Mouse (Mus musculus) limb, embryonic 12.5 days (tissue): ENCODE results near the gene Nupl1. TPM values are rescaled to one million over a fixed set of nuclear protein-coding genes. Genes with fewer than 3 reads are reported as not detected.

ENCODE experiments used
- ATAC-seq: fragments of 200-750 bp; cut with Nextera tagmentation; 2 replicates; pipeline ENCODE4 v1.8.0; 2017; ENCODE audit warnings: low read depth, moderate TSS enrichment; ENCODE audit not compliant: insufficient number of reproducible peaks, insufficient read depth, low FRiP score, low TSS enrichment
- H3K27ac ChIP-seq: fragments of 300-500 bp; sonication (generic); 2 replicates; pipeline ENCODE4 v1.5.1; 2016; ENCODE audit warnings: mild to moderate bottlenecking, moderate library complexity
- H3K27me3 ChIP-seq: fragments of 300-500 bp; sonication (generic); 2 replicates; pipeline ENCODE4 v1.6.1; 2016; ENCODE audit warnings: mild to moderate bottlenecking, moderate library complexity
- H3K36me3 ChIP-seq: fragments of 300-500 bp; sonication (generic); 2 replicates; pipeline ENCODE4 v1.6.1; 2016; ENCODE audit warnings: mild to moderate bottlenecking, moderate library complexity
- H3K4me1 ChIP-seq: fragments of 300-500 bp; sonication (generic); replicated peaks from 2 replicates; pipeline ENCODE4 v1.6.1; 2016
- H3K4me2 ChIP-seq: fragments of 300-500 bp; sonication (generic); 2 replicates; pipeline ENCODE4 v1.6.1; 2016; ENCODE audit warnings: mild to moderate bottlenecking, moderate library complexity
- H3K4me3 ChIP-seq: fragments of 300-500 bp; sonication (generic); replicated peaks from 2 replicates; pipeline ENCODE4 v1.5.1; 2016; ENCODE audit warnings: mild to moderate bottlenecking
- H3K9ac ChIP-seq: fragments of 300-500 bp; sonication (generic); replicated peaks from 2 replicates; pipeline ENCODE4 v1.6.1; 2016; ENCODE audit warnings: mild to moderate bottlenecking, moderate library complexity
- H3K9me3 ChIP-seq: fragments of 300-500 bp; sonication (generic); 2 replicates; pipeline ENCODE4 v1.6.1; 2016; ENCODE audit warnings: mild to moderate bottlenecking, moderate library complexity
- WGBS: fragments of 180-500 bp; shearing (Covaris S2); methylation state at CpG from one replicate; pipeline ENCODE4 v1.1.7; 2016; 5-methylcytosine and 5-hydroxymethylcytosine counted together
- polyA plus RNA-seq: library from polyadenylated mRNA; unstranded; fragments of >200 nt; fragmentation: Nextera tagmentation; extraction: Ambion mirVana; gene quantifications from 2 replicates; pipeline ENCODE4 v1.2.1, GENCODE M21; 2016

The Nupl1 gene
- polyA plus RNA-seq, 1 experiment from 2014 or later = not detected

DNA sequence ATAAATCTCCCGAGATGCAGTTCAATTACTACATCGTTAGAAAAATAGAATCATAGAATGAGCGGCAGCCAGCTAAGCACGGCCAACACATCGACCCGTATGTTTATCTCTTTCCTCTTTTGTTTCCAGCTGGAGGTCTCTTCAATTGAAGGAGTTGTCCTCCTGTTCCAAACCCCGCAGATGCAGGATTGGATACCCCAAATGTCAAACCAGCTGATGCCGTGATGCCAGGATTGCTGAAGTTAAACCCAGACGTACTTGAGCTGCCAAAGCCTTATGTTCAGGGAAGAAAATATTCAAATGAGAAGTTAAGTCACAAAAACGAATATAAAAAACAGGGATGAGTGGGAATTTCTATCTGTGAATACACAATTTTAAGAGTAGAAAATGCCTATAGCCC, 31.3 kb downstream of the Nupl1 start:
- Histone ChIP-seq H3K36me3 (peaks cover 36% of the 10 kb centered on the region), H3K27me3 (no peaks in the 10 kb centered on the region), H3K4me2 (no peak overlapping the region), H3K27ac (no peak overlapping the region), H3K9me3 (no peaks in the 10 kb centered on the region), H3K9ac (no peak overlapping the region), H3K4me1 (no peaks in the 10 kb centered on the region), H3K4me3 (no peak overlapping the region)
- WGBS = 91% methylated on average over 10 of the region's 10 CpGs
- no peak for ATAC-seq

DNA sequence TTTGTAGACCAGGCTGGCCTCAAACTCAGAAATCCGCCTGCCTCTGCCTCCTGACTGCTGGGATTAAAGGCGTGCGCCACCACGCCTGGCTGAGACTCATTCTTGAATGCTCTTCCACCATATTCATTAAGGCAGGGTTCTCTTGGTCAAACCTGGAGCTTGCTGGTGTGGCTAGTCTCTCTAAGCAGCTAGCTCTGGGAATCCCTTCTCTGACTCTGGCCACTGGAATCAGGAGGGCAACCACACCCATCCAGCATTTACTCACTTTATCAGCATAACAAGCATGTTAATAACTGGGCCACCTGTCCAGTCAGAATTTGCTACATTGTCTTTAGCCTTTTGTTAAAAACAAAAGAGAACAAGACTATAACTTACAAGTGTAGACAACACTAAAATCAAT, 33.6 kb downstream of the Nupl1 start:
- H3K4me2 ChIP-seq = no peak overlapping the region
- no peak overlapping the region for H3K27ac ChIP-seq
- 97% methylated on average over 4 of the region's 4 CpGs for WGBS
- peaks cover 36% of the 10 kb centered on the region for H3K36me3 ChIP-seq
- H3K4me3 ChIP-seq = no peak overlapping the region
- H3K4me1 ChIP-seq = no peaks in the 10 kb centered on the region
- no peak overlapping the region for H3K9ac ChIP-seq
- ATAC-seq = no peak
- H3K9me3 ChIP-seq = no peaks in the 10 kb centered on the region
- H3K27me3 ChIP-seq = no peaks in the 10 kb centered on the region

DNA sequence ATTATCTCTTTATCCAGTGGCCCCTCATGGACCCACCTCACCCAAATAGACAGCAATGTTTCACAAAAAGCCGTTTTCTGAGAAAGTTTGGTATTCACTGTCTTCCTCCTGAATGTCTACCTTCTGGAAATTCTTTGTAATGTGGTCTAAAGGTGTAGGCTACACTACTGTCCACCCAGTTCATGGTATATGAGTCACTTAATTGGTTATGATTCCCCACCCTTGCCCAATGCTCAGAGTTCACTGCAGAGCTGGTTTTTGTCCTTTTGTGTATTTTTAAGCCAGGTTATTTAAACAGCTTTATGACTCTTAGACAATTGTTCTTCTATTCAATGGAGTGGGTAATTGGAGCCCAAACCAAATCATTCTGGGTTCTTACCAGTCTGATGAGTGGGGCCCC, 35.1 kb downstream of the Nupl1 start:
- Histone ChIP-seq H3K9me3 (no peaks in the 10 kb centered on the region), H3K4me2 (no peak overlapping the region), H3K27ac (no peak overlapping the region), H3K4me1 (no peaks in the 10 kb centered on the region), H3K4me3 (no peak overlapping the region), H3K36me3 (peaks cover 31% of the 10 kb centered on the region), H3K9ac (no peak overlapping the region), H3K27me3 (no peaks in the 10 kb centered on the region)
- no peak for ATAC-seq
- 92% methylated on average over 1 of the region's 1 CpGs for WGBS

GRCm38 (mm10) chr14:60215000-60215399, 36.2 kb downstream of the Nupl1 start:
- H3K4me1 ChIP-seq = no peaks in the 10 kb centered on the region
- ATAC-seq = no peak
- no peak overlapping the region for H3K4me3 ChIP-seq
- no peaks in the 10 kb centered on the region for H3K9me3 ChIP-seq
- H3K36me3 ChIP-seq = peaks cover 24% of the 10 kb centered on the region
- no peak overlapping the region for H3K27ac ChIP-seq
- H3K4me2 ChIP-seq = no peak overlapping the region
- no peaks in the 10 kb centered on the region for H3K27me3 ChIP-seq
- H3K9ac ChIP-seq = no peak overlapping the region
- 91% methylated on average over 3 of the region's 3 CpGs for WGBS

- H3K4me2 ChIP-seq = no peak overlapping the region
- no peak for ATAC-seq
- H3K27ac ChIP-seq = no peak overlapping the region
- peaks cover 14% of the 10 kb centered on the region for H3K36me3 ChIP-seq
- H3K9me3 ChIP-seq = no peaks in the 10 kb centered on the region
- 56% methylated on average over 1 of the region's 1 CpGs for WGBS
- no peaks in the 10 kb centered on the region for H3K4me1 ChIP-seq
- no peak overlapping the region for H3K9ac ChIP-seq
- no peak overlapping the region for H3K4me3 ChIP-seq
- H3K27me3 ChIP-seq = no peaks in the 10 kb centered on the region
These were observed 37.2 kb downstream of the Nupl1 start for GRCm38 (mm10) chr14:60214040-60214439.

DNA sequence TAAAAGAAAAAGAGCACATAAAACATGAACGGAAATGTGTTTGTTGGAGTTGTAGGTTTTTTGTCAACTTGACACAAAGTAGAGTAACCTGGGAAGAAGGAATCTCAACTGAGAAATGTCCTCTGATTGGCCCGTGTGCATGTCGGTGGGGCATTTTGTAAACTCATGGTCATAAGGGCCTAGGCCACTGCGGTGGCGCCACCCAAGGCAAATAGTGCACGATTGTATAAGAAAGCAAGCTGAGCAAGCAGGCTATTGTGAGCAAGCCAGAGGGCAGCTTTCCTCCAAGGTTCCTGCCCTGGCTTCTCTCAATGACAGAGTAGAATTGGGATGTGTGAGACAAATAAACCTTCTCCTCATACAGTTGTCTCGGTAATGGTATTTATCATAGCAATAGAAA, 42.1 kb downstream of the Nupl1 start:
- WGBS = 90% methylated on average over 7 of the region's 7 CpGs
- H3K36me3 ChIP-seq = no peaks in the 10 kb centered on the region
- H3K9ac ChIP-seq = no peak overlapping the region
- no peak overlapping the region for H3K4me3 ChIP-seq
- 0 out of 2 replicates have a peak, but pooled peaks cover under 1% of the 10 kb centered on the region for H3K4me1 ChIP-seq
- no peak for ATAC-seq
- H3K27ac ChIP-seq = no peak overlapping the region
- H3K4me2 ChIP-seq = no peak overlapping the region
- no peaks in the 10 kb centered on the region for H3K9me3 ChIP-seq
- no peaks in the 10 kb centered on the region for H3K27me3 ChIP-seq

- no peak overlapping the region for H3K27ac ChIP-seq
- H3K36me3 ChIP-seq = no peaks in the 10 kb centered on the region
- no peak overlapping the region for H3K9ac ChIP-seq
- ATAC-seq = no peak
- H3K4me3 ChIP-seq = no peak overlapping the region
- no peaks in the 10 kb centered on the region for H3K9me3 ChIP-seq
- H3K4me2 ChIP-seq = no peak overlapping the region
- no peaks in the 10 kb centered on the region for H3K27me3 ChIP-seq
- WGBS = 91% methylated on average over 6 of the region's 6 CpGs
- 0 out of 2 replicates have a peak, but pooled peaks cover 3% of the 10 kb centered on the region for H3K4me1 ChIP-seq
These were observed 46.2 kb downstream of the Nupl1 start for GRCm38 (mm10) chr14:60204993-60205392.

- Histone ChIP-seq H3K36me3 (no peaks in the 10 kb centered on the region), H3K27me3 (no peaks in the 10 kb centered on the region), H3K9ac (no peak within 1 kb of the TSS), H3K9me3 (no peaks in the 10 kb centered on the region), H3K4me2 (no peak within 1 kb of the TSS), H3K4me3 (no peak within 1 kb of the TSS), H3K4me1 (no peaks in the 10 kb centered on the region), H3K27ac (no peak within 1 kb of the TSS)
- 69% methylated on average over 7 of the region's 7 CpGs for WGBS
- no peak for ATAC-seq
These were observed 54.3 kb downstream of the Nupl1 start, which contains the start of gene Atp8a2 for GRCm38 (mm10) chr14:60196884-60197283. Atp8a2 (minus strand) TSS chr14:60197179.

DNA sequence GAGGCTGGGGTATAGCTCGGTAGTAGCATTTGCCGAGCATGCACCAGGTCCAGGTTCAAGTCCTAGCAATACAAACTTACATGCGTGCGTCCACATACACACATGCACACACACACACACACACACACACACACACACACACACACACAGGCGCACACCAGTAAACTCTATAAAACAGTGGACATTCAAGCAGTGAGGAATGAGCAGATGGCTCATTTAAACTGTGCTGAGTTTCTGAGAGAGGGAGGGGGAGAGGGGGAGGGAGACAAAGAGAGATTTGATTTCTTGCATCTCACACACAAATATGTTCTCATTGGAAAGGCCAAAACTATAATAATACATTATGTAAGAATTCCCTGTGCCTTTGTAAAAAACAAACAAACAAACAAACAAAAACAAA, 55.2 kb downstream of the Nupl1 start:
- H3K27me3 ChIP-seq = no peaks in the 10 kb centered on the region
- no peaks in the 10 kb centered on the region for H3K9me3 ChIP-seq
- H3K36me3 ChIP-seq = no peaks in the 10 kb centered on the region
- no peak overlapping the region for H3K9ac ChIP-seq
- no peak for ATAC-seq
- WGBS = 82% methylated on average over 5 of the region's 5 CpGs
- no peaks in the 10 kb centered on the region for H3K4me1 ChIP-seq
- H3K27ac ChIP-seq = no peak overlapping the region
- no peak overlapping the region for H3K4me2 ChIP-seq
- no peak overlapping the region for H3K4me3 ChIP-seq

- Histone ChIP-seq H3K36me3 (no peaks in the 10 kb centered on the region), H3K4me3 (no peak overlapping the region), H3K9ac (no peak overlapping the region), H3K27me3 (no peaks in the 10 kb centered on the region), H3K4me2 (no peak overlapping the region), H3K4me1 (no peaks in the 10 kb centered on the region), H3K27ac (no peak overlapping the region), H3K9me3 (no peaks in the 10 kb centered on the region)
- no peak for ATAC-seq
- 78% methylated on average over 1 of the region's 1 CpGs for whole genome bisulfite sequencing
These were observed 56.6 kb downstream of the Nupl1 start for GRCm38 (mm10) chr14:60194606-60195005.

DNA sequence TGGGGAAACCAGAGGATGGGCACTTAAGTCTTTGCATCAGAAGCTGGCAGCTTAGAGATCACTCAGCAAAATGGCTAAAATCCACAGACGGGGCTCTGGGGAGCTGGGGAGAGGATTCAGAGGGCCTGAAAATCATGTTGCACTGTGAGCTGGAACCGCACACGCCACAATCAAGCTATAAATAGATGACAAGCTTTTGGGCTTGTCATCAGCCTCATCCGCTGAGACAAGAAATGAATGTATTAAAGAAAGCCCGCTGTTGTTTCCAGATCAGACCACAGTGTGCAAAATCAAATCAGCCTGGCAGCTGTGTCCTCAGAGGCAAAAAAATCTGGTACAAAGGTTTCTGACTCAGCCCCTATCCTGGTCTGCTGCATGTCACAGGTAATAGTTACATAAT, 61.5 kb downstream of the Nupl1 start:
- Histone ChIP-seq H3K27me3 (no peaks in the 10 kb centered on the region), H3K9me3 (no peaks in the 10 kb centered on the region), H3K4me3 (no peak overlapping the region), H3K4me2 (no peak overlapping the region), H3K4me1 (no peaks in the 10 kb centered on the region), H3K27ac (no peak overlapping the region), H3K9ac (no peak overlapping the region), H3K36me3 (no peaks in the 10 kb centered on the region)
- WGBS = 85% methylated on average over 5 of the region's 5 CpGs
- ATAC-seq = no peak

DNA sequence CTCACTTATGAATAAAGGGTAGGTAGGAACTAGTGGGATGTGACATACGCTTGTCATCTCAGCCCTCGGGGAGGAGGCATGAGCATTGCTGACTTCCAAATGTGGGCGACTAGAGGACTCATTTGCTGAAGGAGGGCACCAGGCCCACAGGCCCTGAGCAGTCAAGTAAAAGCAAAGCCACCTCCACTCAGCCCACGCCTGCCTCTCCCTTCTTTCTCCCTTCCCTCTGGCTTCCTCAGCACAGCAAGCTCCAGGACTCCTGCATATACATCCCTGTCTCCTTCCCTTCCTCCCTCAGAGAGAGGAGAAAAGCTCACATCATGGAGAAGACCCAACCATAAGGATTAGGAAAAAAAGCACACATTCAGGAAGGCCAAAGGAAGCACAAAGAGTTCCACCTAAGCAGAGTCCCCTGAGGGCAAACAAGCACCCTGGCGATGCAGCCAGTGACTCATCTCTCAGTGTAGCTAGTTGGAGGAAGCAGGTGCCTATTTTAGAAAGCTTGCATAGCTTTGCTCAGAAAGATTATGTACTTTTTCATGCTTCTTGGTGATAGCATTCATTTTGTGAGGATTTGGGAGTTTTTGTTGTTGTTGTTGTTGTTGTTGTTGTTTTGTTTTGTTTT, 62.9 kb downstream of the Nupl1 start:
- H3K4me1 ChIP-seq = no peaks in the 10 kb centered on the region
- H3K27me3 ChIP-seq = no peaks in the 10 kb centered on the region
- H3K9me3 ChIP-seq = no peaks in the 10 kb centered on the region
- H3K36me3 ChIP-seq = no peaks in the 10 kb centered on the region
- H3K4me2 ChIP-seq = no peak overlapping the region
- 74% methylated on average over 5 of the region's 5 CpGs for WGBS
- H3K27ac ChIP-seq = no peak overlapping the region
- H3K4me3 ChIP-seq = no peak overlapping the region
- H3K9ac ChIP-seq = no peak overlapping the region
- ATAC-seq = no peak
